Mouse (Mus musculus) MEL (cell line): ENCODE data around the gene Pqlc2. TPM values are rescaled to one million over a fixed set of nuclear protein-coding genes. Genes with fewer than 3 reads are reported as not detected.

Experiments
- DNase-seq: peaks from one replicate; pipeline ENCODE4 v3.0.0; 2011; ENCODE audit warnings: low read depth, low spot score
- H3K27ac ChIP-seq: 2 replicates; pipeline ENCODE4 v1.5.1; 2012; ENCODE audit warnings: low read depth, mild to moderate bottlenecking, control low read depth, low read length, moderate library complexity; ENCODE audit not compliant: control insufficient read depth
- H3K27me3 ChIP-seq, 2 experiments: fragments of 150-350 bp in 1 of 2; sonication (generic) in 1 of 2; 2 replicates each; pipeline ENCODE4 v1.6.1; 2012; ENCODE audit warnings: low read length in 2 of 2, mild to moderate bottlenecking in 2 of 2, improper control_type of control experiment in 1 of 2, moderate library complexity in 1 of 2; ENCODE audit not compliant: insufficient read depth in 2 of 2, control insufficient read depth in 1 of 2
- H3K36me3 ChIP-seq, 2 experiments: 2 replicates each; pipeline ENCODE4 v1.6.1; 2012 to 2014; ENCODE audit warnings: low read length in 2 of 2, improper control_type of control experiment in 1 of 2, inconsistent platforms in 1 of 2, mild to moderate bottlenecking in 1 of 2; ENCODE audit not compliant: insufficient read depth in 2 of 2, control insufficient read depth in 1 of 2
- H3K4me1 ChIP-seq, 2 experiments: fragments of 150-350 bp in 1 of 2; sonication (generic) in 1 of 2; 2 replicates each; pipeline ENCODE4 v1.6.1; 2012; ENCODE audit warnings: low read length in 2 of 2, improper control_type of control experiment in 1 of 2, mild to moderate bottlenecking in 1 of 2; ENCODE audit not compliant: insufficient read depth in 2 of 2, control insufficient read depth in 1 of 2
- H3K4me3 ChIP-seq, 2 experiments: fragments of 150-350 bp in 1 of 2; sonication (generic) in 1 of 2; 2 replicates each; pipeline ENCODE4 v1.5.1; 2012; ENCODE audit warnings: low read depth in 2 of 2, low read length in 2 of 2, mild to moderate bottlenecking in 2 of 2, moderate library complexity in 2 of 2, control low read depth in 1 of 2, improper control_type of control experiment in 1 of 2; ENCODE audit not compliant: control insufficient read depth in 1 of 2, insufficient read depth in 1 of 2
- H3K79me2 ChIP-seq: 2 replicates; pipeline ENCODE4 v1.6.1; 2012; ENCODE audit warnings: mild to moderate bottlenecking, low read length, moderate library complexity; ENCODE audit not compliant: control insufficient read depth, poor library complexity, insufficient read depth
- H3K9ac ChIP-seq: 2 replicates; pipeline ENCODE4 v1.6.1; 2012; ENCODE audit warnings: low read depth, mild to moderate bottlenecking, control low read depth, low read length, moderate library complexity; ENCODE audit not compliant: control insufficient read depth, poor library complexity, severe bottlenecking
- H3K9me3 ChIP-seq: fragments of 150-350 bp; sonication (generic); replicated peaks from 2 replicates; pipeline ENCODE4 v1.6.1; 2012; ENCODE audit warnings: mild to moderate bottlenecking, low read length, improper control_type of control experiment, moderate library complexity; ENCODE audit not compliant: insufficient read depth
- BHLHE40 ChIP-seq: IDR thresholded peaks from 2 replicates; pipeline ENCODE4 v1.6.1; 2012; ENCODE audit warnings: low read depth, mild to moderate bottlenecking, inconsistent platforms, low read length, improper control_type of control experiment, borderline replicate concordance
- CTCF ChIP-seq, 3 experiments: IDR thresholded peaks in 2 of 3; conservative IDR thresholded peaks in 1 of 3; 2 replicates each; pipeline ENCODE4 v1.5.1; 2011 to 2012; ENCODE audit warnings: low read length in 3 of 3, low read depth in 2 of 3, mild to moderate bottlenecking in 2 of 3, improper control_type of control experiment in 1 of 3, inconsistent platforms in 1 of 3, mixed read lengths in 1 of 3, moderate library complexity in 1 of 3; ENCODE audit not compliant: control insufficient read depth in 1 of 3, insufficient read depth in 1 of 3, poor library complexity in 1 of 3, severe bottlenecking in 1 of 3
- E2F4 ChIP-seq: IDR thresholded peaks from 2 replicates; pipeline ENCODE4 v1.6.1; 2011; ENCODE audit warnings: low read depth, low read length, improper control_type of control experiment, borderline replicate concordance
- ETS1 ChIP-seq: IDR thresholded peaks from 2 replicates; pipeline ENCODE4 v1.6.1; 2012; ENCODE audit warnings: low read depth, mild to moderate bottlenecking, inconsistent platforms, low read length, improper control_type of control experiment, moderate library complexity
- GABPA ChIP-seq: IDR thresholded peaks from 2 replicates; pipeline ENCODE4 v1.6.1; 2012; ENCODE audit warnings: low read depth, mild to moderate bottlenecking, inconsistent platforms, low read length, improper control_type of control experiment, moderate library complexity
- JUND ChIP-seq: IDR thresholded peaks from 2 replicates; pipeline ENCODE4 v1.6.1; 2011; ENCODE audit warnings: low read depth, mild to moderate bottlenecking, improper control_type of control experiment, low read length
- KAT2A ChIP-seq: conservative IDR thresholded peaks from 2 replicates; pipeline ENCODE4 v1.6.1; 2012; ENCODE audit warnings: low read depth, low read length, improper control_type of control experiment, inconsistent platforms
- MEF2A ChIP-seq: IDR thresholded peaks from 2 replicates; pipeline ENCODE4 v1.6.1; 2014; ENCODE audit warnings: low read depth, mild to moderate bottlenecking, inconsistent platforms, low read length, improper control_type of control experiment; ENCODE audit not compliant: poor library complexity, insufficient replicate concordance, severe bottlenecking; ENCODE audit errors: extremely low read depth
- MXI1 ChIP-seq: IDR thresholded peaks from 2 replicates; pipeline ENCODE4 v1.6.1; 2011; ENCODE audit warnings: mild to moderate bottlenecking, low read depth, low read length, improper control_type of control experiment
- MYB ChIP-seq: IDR thresholded peaks from 2 replicates; pipeline ENCODE4 v1.6.1; 2011; ENCODE audit warnings: mild to moderate bottlenecking, low read depth, low read length, improper control_type of control experiment
- NELFE ChIP-seq: IDR thresholded peaks from 2 replicates; pipeline ENCODE4 v1.6.1; 2011; ENCODE audit warnings: low read depth, low read length, improper control_type of control experiment
- POLR2AphosphoS2 ChIP-seq: IDR thresholded peaks from 2 replicates; pipeline ENCODE4 v1.6.1; 2011; ENCODE audit warnings: low read length, improper control_type of control experiment
- POLR2AphosphoS5 ChIP-seq: IDR thresholded peaks from 2 replicates; pipeline ENCODE4 v1.6.1; 2012; ENCODE audit warnings: low read depth, borderline replicate concordance, mild to moderate bottlenecking, inconsistent platforms, low read length, moderate library complexity, mixed read lengths
- SIN3A ChIP-seq: IDR thresholded peaks from 2 replicates; pipeline ENCODE4 v1.6.1; 2012; ENCODE audit warnings: low read length, improper control_type of control experiment, inconsistent platforms
- TAL1 ChIP-seq: IDR thresholded peaks from 2 replicates; pipeline ENCODE4 v1.6.1; 2012; ENCODE audit warnings: mild to moderate bottlenecking, inconsistent platforms, low read length, moderate library complexity, mixed read lengths
- TBP ChIP-seq: IDR thresholded peaks from 2 replicates; pipeline ENCODE4 v1.8.0; 2011; ENCODE audit warnings: low read depth, low read length, improper control_type of control experiment
- TCF12 ChIP-seq: IDR thresholded peaks from 2 replicates; pipeline ENCODE4 v1.6.1; 2014; ENCODE audit warnings: low read depth, mild to moderate bottlenecking, inconsistent platforms, low read length, improper control_type of control experiment, moderate library complexity
- UBTF ChIP-seq: IDR thresholded peaks from 2 replicates; pipeline ENCODE4 v1.6.1; 2012; ENCODE audit warnings: low read depth, mild to moderate bottlenecking, inconsistent platforms, low read length, improper control_type of control experiment, moderate library complexity, borderline replicate concordance; ENCODE audit not compliant: insufficient read depth
- USF1 ChIP-seq: IDR thresholded peaks from 2 replicates; pipeline ENCODE4 v1.6.1; 2014; ENCODE audit warnings: low read depth, mild to moderate bottlenecking, inconsistent platforms, low read length, improper control_type of control experiment, moderate library complexity
- ZC3H11A ChIP-seq: IDR thresholded peaks from 2 replicates; pipeline ENCODE4 v1.6.1; 2012; ENCODE audit warnings: low read depth, mild to moderate bottlenecking, inconsistent platforms, low read length, improper control_type of control experiment
- ZKSCAN1 ChIP-seq: IDR thresholded peaks from 2 replicates; pipeline ENCODE4 v1.6.1; 2012; ENCODE audit warnings: low read depth, mild to moderate bottlenecking, inconsistent platforms, low read length, improper control_type of control experiment, moderate library complexity
- polyA plus RNA-seq, 2 experiments: library from polyadenylated mRNA; stranded (reverse) in 1 of 2; unstranded in 1 of 2; fragments of >175 nt in 1 of 2; fragments of >200 nt in 1 of 2; gene quantifications; 2 replicates each; pipeline versions ENCODE4 v1.2.1 to v1.2.4; 2012; ENCODE audit warnings: low replicate concordance in 2 of 2, low read depth in 1 of 2; ENCODE audit not compliant: insufficient read length in 2 of 2, insufficient read depth in 1 of 2, missing spikeins in 1 of 2
- total RNA-seq: library from RNA; depleted of rRNA; stranded (reverse); fragments of 300-350 nt; gene quantifications from 2 replicates; pipeline ENCODE4 v1.2.3, GENCODE M21; 2012

Gene Pqlc2
- total and polyA plus RNA-seq, 3 experiments, result 5.2 to 12.0 TPM; not detected in 1

- no peak for DNase-seq
- Histone ChIP-seq H3K27me3 (no peaks in the 10 kb centered on the region), H3K4me3 (no peak overlapping the region), H3K27ac (no peak overlapping the region), H3K36me3 (peaks cover 0 to 5% of the 10 kb centered on the region in 2 experiments; a peak in 2 of 4 replicates), H3K79me2 (no peaks in the 10 kb centered on the region), H3K9me3 (no peaks in the 10 kb centered on the region), H3K9ac (no peak overlapping the region), H3K4me1 (no peaks in the 10 kb centered on the region)
- TF ChIP-seq MEF2A (no peak), TAL1 (no peak), MXI1 (no peak), UBTF (no peak), CTCF (IDR thresholded peaks at IDR 0.05 in 2 of 3, conservative IDR thresholded peaks at IDR 0.05 in 1 of 3; ENCODE audit: control insufficient read depth in 1 of 3, insufficient read depth in 1 of 3, low read depth in 2 of 3, low read length in 3 of 3, poor library complexity in 1 of 3, severe bottlenecking in 1 of 3) (no peak), JUND (no peak), MYB (no peak), E2F4 (no peak), ETS1 (no peak), GABPA (no peak), NELFE (no peak), POLR2AphosphoS2 (no peak), ZKSCAN1 (no peak), TBP (no peak), ZC3H11A (no peak), TCF12 (no peak)
Measured at GRCm38 (mm10) chr4:139272951-139273680, 37.4 kb downstream of the Pqlc2 start.

GRCm38 (mm10) chr4:139271562-139271961, 38.9 kb downstream of the Pqlc2 start:
- Histone ChIP-seq H3K4me3 (no peak overlapping the region), H3K27ac (no peak overlapping the region), H3K9me3 (no peaks in the 10 kb centered on the region), H3K27me3 (no peaks in the 10 kb centered on the region), H3K4me1 (no peaks in the 10 kb centered on the region), H3K79me2 (no peaks in the 10 kb centered on the region), H3K36me3 (peaks cover 0 to 5% of the 10 kb centered on the region in 2 experiments; a peak in 2 of 4 replicates), H3K9ac (no peak overlapping the region)
- no peak for DNase-seq
- TF ChIP-seq USF1 (no peak), KAT2A (no peak), ZC3H11A (no peak), POLR2AphosphoS5 (no peak), SIN3A (no peak), BHLHE40 (no peak), UBTF (no peak), MEF2A (no peak)
